Mouse (Mus musculus): ENCODE results near the gene Gmip. TPM values are rescaled to one million over a fixed set of nuclear protein-coding genes. Genes with fewer than 3 reads are reported as not detected.
A peak's percentile ranks its signal among the peaks of the same experiment; 100 is the strongest.

Gene Gmip
- polyA plus RNA-seq, 1 experiment from 2014 or later: 14.2 TPM

GRCm38 (mm10) chr8:69807236-69807635 is 1.2 kb upstream of the Gmip start:
- DNase-seq (ENCODE audit: low spot score) (no peak), ATAC-seq (ENCODE audit: insufficient read depth, low FRiP score, low TSS enrichment) (no peak)
- Histone ChIP-seq H3K27ac (ENCODE audit: low read depth, low read length) (no peak overlapping the region), H3K9me3 (ENCODE audit: control insufficient read depth, low read length) (no peaks in the 10 kb centered on the region), H3K4me3 (ENCODE audit: low read depth, low read length) (no peak overlapping the region), H3K4me2 (ENCODE audit: low read depth) (no peak overlapping the region), H3K27me3 (ENCODE audit: control insufficient read depth, insufficient read depth, low read length) (no peaks in the 10 kb centered on the region), H3K9ac (ENCODE audit: low read length) (no peak overlapping the region), H3K4me1 (ENCODE audit: control insufficient read depth, insufficient read depth, low read length) (peaks cover 4% of the 10 kb centered on the region; the same call in 1 of the 2 replicates), H3K36me3 (ENCODE audit: control insufficient read depth, insufficient read depth, low read length) (peaks cover 35% of the 10 kb centered on the region)
- 95% methylated on average over 5 of the region's 5 CpGs for WGBS

- DNase-seq (ENCODE audit: low spot score) (peak; percentile 38), ATAC-seq (ENCODE audit: insufficient read depth, low FRiP score, low TSS enrichment) (peak; percentile 74)
- H3K9ac ChIP-seq (ENCODE audit: low read length): peak overlapping the region; percentile 42
- peaks cover 4% of the 10 kb centered on the region; the same call in 1 of the 2 replicates for H3K4me1 ChIP-seq (ENCODE audit: control insufficient read depth, insufficient read depth, low read length)
- H3K27me3 ChIP-seq (ENCODE audit: control insufficient read depth, insufficient read depth, low read length): no peaks in the 10 kb centered on the region
- no peak overlapping the region for H3K27ac ChIP-seq (ENCODE audit: low read depth, low read length)
- no peaks in the 10 kb centered on the region for H3K9me3 ChIP-seq (ENCODE audit: control insufficient read depth, low read length)
- peak overlapping the region; percentile 52 for H3K4me3 ChIP-seq (ENCODE audit: low read depth, low read length)
- H3K4me2 ChIP-seq (ENCODE audit: low read depth): peak overlapping the region; percentile 65
- WGBS: 4% methylated on average over 23 of the region's 23 CpGs
- peaks cover 27% of the 10 kb centered on the region for H3K36me3 ChIP-seq (ENCODE audit: control insufficient read depth, insufficient read depth, low read length)
Measured at GRCm38 (mm10) chr8:69808864-69809403, 455 bp downstream of the Gmip start.

GRCm38 (mm10) chr8:69809820-69810219 is 1.3 kb downstream of the Gmip start:
- H3K27ac ChIP-seq (ENCODE audit: low read depth, low read length): no peak overlapping the region
- no peak for DNase-seq (ENCODE audit: low spot score)
- no peak overlapping the region for H3K4me3 ChIP-seq (ENCODE audit: low read depth, low read length)
- peaks cover 4% of the 10 kb centered on the region; the same call in 1 of the 2 replicates for H3K4me1 ChIP-seq (ENCODE audit: control insufficient read depth, insufficient read depth, low read length)
- peaks cover 29% of the 10 kb centered on the region for H3K36me3 ChIP-seq (ENCODE audit: control insufficient read depth, insufficient read depth, low read length)
- no peak overlapping the region for H3K9ac ChIP-seq (ENCODE audit: low read length)
- no peaks in the 10 kb centered on the region for H3K9me3 ChIP-seq (ENCODE audit: control insufficient read depth, low read length)
- 74% methylated on average over 3 of the region's 3 CpGs for WGBS
- peak overlapping the region; percentile 16; the same call in 1 of the 2 replicates for H3K4me2 ChIP-seq (ENCODE audit: low read depth)
- H3K27me3 ChIP-seq (ENCODE audit: control insufficient read depth, insufficient read depth, low read length): no peaks in the 10 kb centered on the region
- no peak for ATAC-seq (ENCODE audit: insufficient read depth, low FRiP score, low TSS enrichment)

- Histone ChIP-seq H3K4me3 (ENCODE audit: low read depth, low read length) (no peak overlapping the region), H3K36me3 (ENCODE audit: control insufficient read depth, insufficient read depth, low read length) (peaks cover 13% of the 10 kb centered on the region), H3K9me3 (ENCODE audit: control insufficient read depth, low read length) (no peaks in the 10 kb centered on the region), H3K4me1 (ENCODE audit: control insufficient read depth, insufficient read depth, low read length) (no peaks in the 10 kb centered on the region), H3K9ac (ENCODE audit: low read length) (no peak overlapping the region), H3K27me3 (ENCODE audit: control insufficient read depth, insufficient read depth, low read length) (no peaks in the 10 kb centered on the region), H3K4me2 (ENCODE audit: low read depth) (no peak overlapping the region), H3K27ac (ENCODE audit: low read depth, low read length) (no peak overlapping the region)
- DNase-seq (ENCODE audit: low spot score): no peak
- no peak for ATAC-seq (ENCODE audit: insufficient read depth, low FRiP score, low TSS enrichment)
- WGBS: 93% methylated on average over 2 of the region's 2 CpGs
Measured at GRCm38 (mm10) chr8:69814881-69815280, 6.4 kb downstream of the Gmip start.

GRCm38 (mm10) chr8:69815396-69815795 is 6.9 kb downstream of the Gmip start:
- H3K9ac ChIP-seq (ENCODE audit: low read length): no peak overlapping the region
- no peak overlapping the region for H3K4me2 ChIP-seq (ENCODE audit: low read depth)
- WGBS: 95% methylated on average over 4 of the region's 4 CpGs
- H3K27ac ChIP-seq (ENCODE audit: low read depth, low read length): no peak overlapping the region
- no peaks in the 10 kb centered on the region for H3K4me1 ChIP-seq (ENCODE audit: control insufficient read depth, insufficient read depth, low read length)
- peaks cover 13% of the 10 kb centered on the region for H3K36me3 ChIP-seq (ENCODE audit: control insufficient read depth, insufficient read depth, low read length)
- H3K9me3 ChIP-seq (ENCODE audit: control insufficient read depth, low read length): no peaks in the 10 kb centered on the region
- ATAC-seq (ENCODE audit: insufficient read depth, low FRiP score, low TSS enrichment) (no peak), DNase-seq (ENCODE audit: low spot score) (no peak)
- H3K4me3 ChIP-seq (ENCODE audit: low read depth, low read length): no peak overlapping the region
- H3K27me3 ChIP-seq (ENCODE audit: control insufficient read depth, insufficient read depth, low read length): no peaks in the 10 kb centered on the region

- DNase-seq (ENCODE audit: low spot score): no peak
- no peak overlapping the region for H3K27ac ChIP-seq (ENCODE audit: low read depth, low read length)
- no peak overlapping the region for H3K9ac ChIP-seq (ENCODE audit: low read length)
- WGBS: 79% methylated on average over 9 of the region's 9 CpGs
- peaks cover 6% of the 10 kb centered on the region for H3K36me3 ChIP-seq (ENCODE audit: control insufficient read depth, insufficient read depth, low read length)
- no peaks in the 10 kb centered on the region for H3K27me3 ChIP-seq (ENCODE audit: control insufficient read depth, insufficient read depth, low read length)
- ATAC-seq (ENCODE audit: insufficient read depth, low FRiP score, low TSS enrichment): no peak
- H3K4me1 ChIP-seq (ENCODE audit: control insufficient read depth, insufficient read depth, low read length): peaks cover 9% of the 10 kb centered on the region
- H3K4me2 ChIP-seq (ENCODE audit: low read depth): no peak overlapping the region
- no peaks in the 10 kb centered on the region for H3K9me3 ChIP-seq (ENCODE audit: control insufficient read depth, low read length)
- H3K4me3 ChIP-seq (ENCODE audit: low read depth, low read length): no peak overlapping the region
Measured at GRCm38 (mm10) chr8:69820466-69820865, 12.0 kb downstream of the Gmip start.

GRCm38 (mm10) chr8:69821971-69822385 is 13.5 kb downstream of the Gmip start:
- Histone ChIP-seq H3K4me3 (ENCODE audit: low read depth, low read length) (peak overlapping the region; percentile 50), H3K27ac (ENCODE audit: low read depth, low read length) (no peak overlapping the region), H3K9me3 (ENCODE audit: control insufficient read depth, low read length) (no peaks in the 10 kb centered on the region), H3K27me3 (ENCODE audit: control insufficient read depth, insufficient read depth, low read length) (no peaks in the 10 kb centered on the region), H3K36me3 (ENCODE audit: control insufficient read depth, insufficient read depth, low read length) (peaks cover 10% of the 10 kb centered on the region), H3K9ac (ENCODE audit: low read length) (peak overlapping the region; percentile 64), H3K4me2 (ENCODE audit: low read depth) (peak overlapping the region; percentile 77), H3K4me1 (ENCODE audit: control insufficient read depth, insufficient read depth, low read length) (peaks cover 9% of the 10 kb centered on the region)
- WGBS: 0% methylated on average over 15 of the region's 22 CpGs
- DNase-seq (ENCODE audit: low spot score) (peak; percentile 71), ATAC-seq (ENCODE audit: insufficient read depth, low FRiP score, low TSS enrichment) (peak; percentile 63)

- Histone ChIP-seq H3K27me3 (ENCODE audit: control insufficient read depth, insufficient read depth, low read length) (no peaks in the 10 kb centered on the region), H3K9ac (ENCODE audit: low read length) (peak within 1 kb of the TSS; percentile 64), H3K4me3 (ENCODE audit: low read depth, low read length) (peak within 1 kb of the TSS; percentile 50), H3K27ac (ENCODE audit: low read depth, low read length) (0 out of 2 replicates have a peak within 1 kb of the TSS, but pooled peaks have one; percentile 24), H3K4me2 (ENCODE audit: low read depth) (peak within 1 kb of the TSS; percentile 77), H3K36me3 (ENCODE audit: control insufficient read depth, insufficient read depth, low read length) (peaks cover 6% of the 10 kb centered on the region), H3K4me1 (ENCODE audit: control insufficient read depth, insufficient read depth, low read length) (peaks cover 9% of the 10 kb centered on the region), H3K9me3 (ENCODE audit: control insufficient read depth, low read length) (no peaks in the 10 kb centered on the region)
- peak; percentile 84 for DNase-seq (ENCODE audit: low spot score)
- under 1% methylated on average over 31 of the region's 35 CpGs for WGBS
- peak; percentile 78 for ATAC-seq (ENCODE audit: insufficient read depth, low FRiP score, low TSS enrichment)
Measured at GRCm38 (mm10) chr8:69822386-69823191, 14.1 kb downstream of the Gmip start, which contains the start of gene Lpar2. Lpar2 (plus strand) TSS chr8:69822429.
